In the genomic region with DNA sequence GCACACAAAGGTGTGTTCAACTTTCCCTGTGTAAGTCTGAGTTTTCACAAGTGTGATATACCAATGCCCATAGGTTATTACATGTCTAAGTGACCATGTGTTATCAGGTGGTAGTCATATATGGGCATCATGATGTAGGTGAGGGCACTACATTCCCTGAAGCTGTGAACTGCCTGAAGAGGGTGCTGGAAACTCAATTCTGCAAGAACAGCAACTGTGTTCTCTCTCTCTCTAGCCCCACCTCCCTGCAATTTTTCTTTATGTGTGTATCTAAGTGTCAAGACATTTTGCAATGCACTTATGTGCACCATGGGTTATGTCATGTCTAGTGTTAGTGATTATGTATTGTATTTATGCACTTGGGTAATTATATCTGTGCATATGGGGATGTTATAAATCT, we compare ENCODE assay signal across 20 mouse cellular contexts. TPM values are rescaled to one million over a fixed set of nuclear protein-coding genes. Genes with fewer than 3 reads are reported as not detected.
A peak's percentile ranks its signal among the peaks of the same experiment; 100 is the strongest.
DNase-seq lines count a peak whose midpoint lies in the region; ATAC-seq and TF ChIP-seq lines count a peak whose summit lies in the region.
"Had no signal": no experiment of that assay in that cellular context is flagged by ENCODE, and none has a peak within 500 bp of the region (broad histone marks: within the 10 kb centered on the region; RNA-seq: fewer than 3 reads in every experiment).

No protein-coding gene starts in this region.

- H3K4me1 ChIP-seq in intestine, postnatal 0 days (replicated peaks; ENCODE audit: control insufficient read depth, insufficient read depth, low read length), result peaks cover 5% of the 10 kb centered on the region; the same call in 1 of the 2 replicates
- H3K4me1 ChIP-seq in intestine, embryonic 15.5 days (replicated peaks), result peaks cover 18% of the 10 kb centered on the region
- H3K4me1 ChIP-seq in testis, adult 2 months (ENCODE audit: control insufficient read depth, insufficient read depth, low read length), result peaks cover 11% of the 10 kb centered on the region

- no peak overlapping the region for H3K27ac ChIP-seq in intestine, postnatal 0 days (ENCODE audit: low read depth, low read length)
- H3K27ac ChIP-seq in intestine, embryonic 15.5 days, result no peak overlapping the region
- no peak overlapping the region for H3K27ac ChIP-seq in testis, adult 2 months (ENCODE audit: control insufficient read depth, insufficient read depth, low read depth, low read length)
- H3K27ac ChIP-seq: embryonic facial prominence, embryonic 12.5 days; hindbrain, embryonic 10.5 days; kidney, postnatal 0 days had no signal

- intact Hi-C loops in left cerebral cortex, postnatal 10 days (cut with DNase I), result no loop called here

- H3K9me3 ChIP-seq in intestine, postnatal 0 days (ENCODE audit: control insufficient read depth), result no peaks in the 10 kb centered on the region
- no peaks in the 10 kb centered on the region for H3K9me3 ChIP-seq in intestine, embryonic 15.5 days
- H3K9me3 ChIP-seq: embryonic facial prominence, embryonic 12.5 days; forebrain, embryonic 12.5 days; hindbrain, embryonic 10.5 days; neural tube, embryonic 13.5 days had no signal

- peak; percentile 38; the same call in 1 of the 2 replicates for TF ChIP-seq CTCF in intestine, postnatal 0 days (IDR thresholded peaks at IDR 0.05; ENCODE audit: low read depth)
- no peak for TF ChIP-seq CTCF in testis, adult 2 months (IDR thresholded peaks at IDR 0.05; ENCODE audit: control insufficient read depth, insufficient read depth, insufficient replicate concordance, low read depth, low read length)

- DNase-seq in CD4-positive, CD25-positive, alpha-beta regulatory T cell, adult 2 months (ENCODE audit: low read depth, low spot score), result peak; percentile 37
- DNase-seq in testis, postnatal 10 days (ENCODE audit: low spot score), result no peak
- DNase-seq in left cerebral cortex, postnatal 10 days (ENCODE audit: extremely low spot score in 1 of 2, low spot score in 2 of 2), result no peak
- no peak for DNase-seq in retina, postnatal 1 day
- DNase-seq: adrenal gland, postnatal 36 days; cerebellum, postnatal 14 days; gastrocnemius, postnatal 10 days; kidney, adult 2 months; lung, adult 18-20 months; midbrain, embryonic 14.5 days; thymus, postnatal 14 days had no signal

- H3K27me3 ChIP-seq in intestine, postnatal 0 days (replicated peaks; ENCODE audit: control insufficient read depth, insufficient read depth, low read length), result no peaks in the 10 kb centered on the region
- 0 out of 2 replicates have a peak, but pooled peaks cover 2% of the 10 kb centered on the region for H3K27me3 ChIP-seq in intestine, embryonic 15.5 days (replicated peaks)
- H3K27me3 ChIP-seq in testis, adult 2 months (ENCODE audit: control insufficient read depth, insufficient read depth, low read length), result no peaks in the 10 kb centered on the region
- H3K27me3 ChIP-seq: forebrain, embryonic 12.5 days; neural tube, embryonic 13.5 days had no signal

- H3K4me2 ChIP-seq in intestine, postnatal 0 days (replicated peaks; ENCODE audit: low read depth), result no peak overlapping the region
- H3K4me2 ChIP-seq in intestine, embryonic 15.5 days (replicated peaks), result no peak overlapping the region

- ATAC-seq in CD4-positive, CD25-positive, alpha-beta regulatory T cell, adult 4 months, result no peak
- no peak for ATAC-seq in intestine, postnatal 0 days
- no peak for ATAC-seq in intestine, embryonic 15.5 days

- TF ChIP-seq POLR2A in testis, adult 2 months (IDR thresholded peaks at IDR 0.05; ENCODE audit: control insufficient read depth, low read depth, low read length), result no peak

- no peak overlapping the region for H3K9ac ChIP-seq in intestine, postnatal 0 days (ENCODE audit: low read depth, low read length)
- H3K9ac ChIP-seq in intestine, embryonic 15.5 days, result no peak overlapping the region

- peaks cover 16% of the 10 kb centered on the region; the same call in 1 of the 2 replicates for H3K36me3 ChIP-seq in intestine, postnatal 0 days (ENCODE audit: control insufficient read depth, insufficient read depth)
- peaks cover 7% of the 10 kb centered on the region; the same call in 1 of the 2 replicates for H3K36me3 ChIP-seq in intestine, embryonic 15.5 days
- peaks cover 2% of the 10 kb centered on the region for H3K36me3 ChIP-seq in testis, adult 2 months (ENCODE audit: control insufficient read depth, insufficient read depth, low read length)

- no peak overlapping the region for H3K4me3 ChIP-seq in intestine, postnatal 0 days (ENCODE audit: low read depth, low read length)
- H3K4me3 ChIP-seq in intestine, embryonic 15.5 days (replicated peaks), result no peak overlapping the region
- peak overlapping the region; percentile 70 for H3K4me3 ChIP-seq in testis, adult 2 months (ENCODE audit: control insufficient read depth, low read depth, low read length)

RNA-seq across cellular contexts. Expression of a gene that starts 1.3 kb away (rescaled TPM):
- 10 to 100 TPM; 19.0 to 45.0 TPM for polyA plus RNA-seq in CD4-positive, CD25-positive, alpha-beta regulatory T cell, adult 4 months (2017; shearing (Covaris generic))
- polyA plus RNA-seq in intestine, postnatal 0 days (2015; fragmentation: Nextera tagmentation; extraction: Ambion mirVana), result 13.0 and 16.2 TPM in 2 replicates
- 32.0 and 34.2 TPM in 2 replicates for polyA plus RNA-seq in intestine, embryonic 15.5 days (2015; fragmentation: Nextera tagmentation; extraction: Ambion mirVana)
- 83.2 and 90.6 TPM in 2 replicates for polyA plus RNA-seq in testis, adult 2 months (2012; rRNA removed)
- total RNA-seq in left cerebral cortex, postnatal 10 days (2021), result 100 to 1,000 TPM; 139 to 152 TPM

RNA-seq across cellular contexts. Expression of a gene that starts 2.3 kb away (rescaled TPM):
- 100 to 1,000 TPM in 1 of 2 experiments, 10 to 100 TPM in 1; 86.8 to 115 TPM for polyA plus RNA-seq in CD4-positive, CD25-positive, alpha-beta regulatory T cell, adult 4 months (2017; shearing (Covaris generic))
- 30.6 and 33.9 TPM in 2 replicates for polyA plus RNA-seq in intestine, postnatal 0 days (2015; fragmentation: Nextera tagmentation; extraction: Ambion mirVana)
- polyA plus RNA-seq in intestine, embryonic 15.5 days (2015; fragmentation: Nextera tagmentation; extraction: Ambion mirVana), result 50.5 and 51.9 TPM in 2 replicates
- 19.5 and 20.1 TPM in 2 replicates for polyA plus RNA-seq in testis, adult 2 months (2012; rRNA removed)
- total RNA-seq in left cerebral cortex, postnatal 10 days (2021), result 10 to 100 TPM; 44.9 to 48.8 TPM

RNA-seq across cellular contexts. Expression of a gene that starts 5.1 kb away (rescaled TPM):
- 1 to 10 TPM; 5.9 to 7.1 TPM for polyA plus RNA-seq in CD4-positive, CD25-positive, alpha-beta regulatory T cell, adult 4 months (2017; shearing (Covaris generic))
- 18.5 and 18.8 TPM in 2 replicates for polyA plus RNA-seq in intestine, postnatal 0 days (2015; fragmentation: Nextera tagmentation; extraction: Ambion mirVana)
- polyA plus RNA-seq in intestine, embryonic 15.5 days (2015; fragmentation: Nextera tagmentation; extraction: Ambion mirVana), result 22.3 and 22.7 TPM in 2 replicates
- 61.7 and 61.8 TPM in 2 replicates for polyA plus RNA-seq in testis, adult 2 months (2012; rRNA removed)
- 10 to 100 TPM; 27.1 to 28.8 TPM for total RNA-seq in left cerebral cortex, postnatal 10 days (2021)

RNA-seq across cellular contexts. Expression of a gene that starts 9.2 kb away (rescaled TPM):
- polyA plus RNA-seq in CD4-positive, CD25-positive, alpha-beta regulatory T cell, adult 4 months (2017; shearing (Covaris generic)), result 100 to 1,000 TPM; 178 to 280 TPM
- 49.4 and 60.2 TPM in 2 replicates for polyA plus RNA-seq in intestine, postnatal 0 days (2015; fragmentation: Nextera tagmentation; extraction: Ambion mirVana)
- 57.4 and 64.7 TPM in 2 replicates for polyA plus RNA-seq in intestine, embryonic 15.5 days (2015; fragmentation: Nextera tagmentation; extraction: Ambion mirVana)
- 44.4 and 44.5 TPM in 2 replicates for polyA plus RNA-seq in testis, adult 2 months (2012; rRNA removed)
- 10 to 100 TPM; 34.7 to 53.6 TPM for total RNA-seq in left cerebral cortex, postnatal 10 days (2021)
